Mouse (Mus musculus): Measurements from ENCODE around the gene Hspbap1. TPM values are rescaled to one million over a fixed set of nuclear protein-coding genes. Genes with fewer than 3 reads are reported as not detected.

Hspbap1 gene
- total RNA-seq, 1 experiment from 2014 or later, result 17.3 TPM

DNA sequence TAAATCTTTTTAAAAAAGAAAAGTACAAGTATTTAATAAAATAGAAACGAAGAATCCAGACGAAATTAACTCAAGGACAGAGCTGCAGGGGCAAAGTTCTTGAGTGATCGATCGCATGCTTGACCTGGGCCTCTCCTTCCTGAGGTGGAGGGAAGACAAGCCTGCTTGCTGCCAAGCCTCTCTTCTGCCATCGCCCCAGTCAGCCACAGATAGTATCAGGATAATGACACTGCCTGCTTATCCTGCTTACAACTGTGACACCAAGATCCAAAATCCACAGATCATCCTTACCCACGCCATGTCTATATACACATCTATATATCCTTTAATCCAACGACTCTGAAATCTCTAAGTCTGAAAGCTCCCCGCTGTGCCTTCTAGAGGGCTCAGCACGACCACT is 13.5 kb upstream of the Hspbap1 start:
- no peak for ATAC-seq (ENCODE audit: extremely low read depth, insufficient number of reproducible peaks, low FRiP score, poor library complexity, severe bottlenecking)

DNA sequence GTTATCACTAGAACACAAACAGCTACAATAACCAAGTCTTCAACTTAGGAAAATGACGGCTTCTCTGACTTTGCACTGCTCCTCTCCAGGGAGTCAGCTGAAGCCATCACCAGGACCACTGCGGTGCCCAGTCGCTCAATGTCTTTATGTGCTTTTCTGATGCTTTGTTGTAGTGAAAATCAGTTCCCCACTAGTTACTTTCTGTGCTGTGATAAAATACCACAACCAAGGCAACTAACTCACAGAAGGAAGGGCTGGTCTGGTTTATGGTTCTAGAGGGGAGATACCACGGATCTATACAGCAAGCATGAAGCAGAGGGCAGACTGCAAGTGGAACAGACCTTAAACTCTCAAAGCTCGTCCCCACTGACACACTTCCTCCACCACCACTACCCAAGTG is 10.8 kb upstream of the Hspbap1 start:
- no peak for ATAC-seq (ENCODE audit: extremely low read depth, insufficient number of reproducible peaks, low FRiP score, poor library complexity, severe bottlenecking)

DNA sequence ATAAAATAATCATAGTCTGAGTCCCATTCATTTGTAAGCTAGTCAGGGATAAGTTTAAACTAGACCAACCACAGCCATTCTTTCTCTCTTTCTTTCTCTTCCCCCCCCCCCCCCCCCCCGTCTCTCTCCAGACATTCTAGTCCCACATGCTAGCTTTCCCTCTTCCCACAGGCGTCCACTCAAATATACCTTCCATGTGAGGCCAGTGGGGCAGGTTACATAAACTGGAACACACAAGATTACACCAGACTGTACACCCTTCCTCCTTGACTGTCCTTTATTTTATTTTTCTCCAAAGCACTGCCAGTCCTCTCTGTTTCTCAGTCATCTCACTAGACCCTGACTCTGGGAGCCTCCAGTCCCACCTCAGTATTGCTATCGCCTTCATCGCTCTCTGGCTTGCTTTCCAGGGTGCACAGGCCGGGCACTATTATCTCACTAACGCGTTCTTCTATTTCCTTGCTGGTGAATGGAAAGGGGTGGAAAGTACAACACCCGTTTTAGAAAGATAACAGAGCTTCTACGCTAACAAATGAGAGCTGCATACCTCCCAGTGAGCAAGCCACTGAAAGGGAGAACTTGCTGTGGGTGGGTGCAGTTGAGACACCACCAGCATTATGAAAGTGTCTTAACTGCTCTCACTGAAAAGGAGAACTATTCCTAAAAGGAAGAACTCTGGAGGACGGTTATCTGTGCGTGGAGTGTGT is 6.4 kb upstream of the Hspbap1 start:
- peak; percentile 44 for ATAC-seq (ENCODE audit: extremely low read depth, insufficient number of reproducible peaks, low FRiP score, poor library complexity, severe bottlenecking)

DNA sequence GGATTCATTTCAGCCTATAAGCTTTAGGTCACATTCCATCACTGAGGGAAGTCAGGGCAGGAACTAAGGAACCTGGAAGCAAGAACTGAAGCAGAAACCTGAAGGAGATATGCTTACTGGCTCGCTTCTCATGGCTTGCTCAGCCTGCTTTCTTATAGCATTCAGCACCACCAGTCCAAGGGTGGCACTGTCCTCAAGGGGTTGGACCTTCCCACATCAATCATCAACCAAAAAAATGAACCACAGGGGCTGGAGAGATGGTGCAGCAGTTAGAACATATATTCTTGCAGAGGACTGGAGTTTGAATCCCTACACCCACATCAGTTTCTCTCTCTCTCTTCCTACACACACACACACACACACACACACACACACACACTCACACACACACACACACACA is 5.2 kb upstream of the Hspbap1 start:
- ATAC-seq (ENCODE audit: extremely low read depth, insufficient number of reproducible peaks, low FRiP score, poor library complexity, severe bottlenecking), result no peak

DNA sequence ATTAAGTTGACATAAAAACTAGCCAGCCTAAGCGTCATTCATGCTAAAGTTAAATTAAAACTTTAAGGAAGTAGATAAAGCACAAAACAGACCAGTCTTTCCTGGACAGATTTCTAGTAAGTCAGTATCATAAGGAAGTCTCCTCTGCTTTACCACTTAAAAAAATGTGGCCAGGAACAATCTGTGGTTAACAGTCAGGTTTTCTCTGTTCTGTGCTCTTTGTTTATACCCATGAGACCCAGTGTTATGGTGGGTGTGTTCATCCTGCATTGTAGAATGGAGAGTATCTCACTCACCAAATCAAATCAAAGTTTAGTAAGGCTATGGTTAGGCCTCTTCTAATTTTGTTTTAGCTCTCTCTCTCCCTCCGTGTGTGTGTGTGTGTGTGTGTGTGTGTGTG is 4.7 kb upstream of the Hspbap1 start:
- ATAC-seq (ENCODE audit: extremely low read depth, insufficient number of reproducible peaks, low FRiP score, poor library complexity, severe bottlenecking), result peak; percentile 15; the same call in 1 of the 2 replicates

DNA sequence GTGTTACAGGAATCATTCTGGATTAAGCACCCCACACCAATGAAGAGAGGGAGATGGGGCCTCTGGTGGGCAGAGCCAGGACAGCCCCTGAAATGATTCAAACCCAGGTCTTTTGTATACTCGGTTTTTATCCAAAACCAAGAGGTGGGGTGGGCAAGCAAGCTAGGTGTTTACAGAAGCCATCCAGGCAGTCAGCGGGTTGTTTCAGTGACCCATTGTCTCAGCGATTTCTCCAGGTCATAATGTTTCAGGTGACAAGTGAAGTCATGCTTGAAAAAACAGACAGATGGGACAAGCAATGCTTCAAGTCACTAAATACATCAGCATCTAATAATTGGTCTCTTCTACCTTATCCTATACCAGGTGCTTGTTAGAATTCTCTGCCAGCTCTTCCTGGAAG is 3.8 kb upstream of the Hspbap1 start:
- no peak for ATAC-seq (ENCODE audit: extremely low read depth, insufficient number of reproducible peaks, low FRiP score, poor library complexity, severe bottlenecking)

DNA sequence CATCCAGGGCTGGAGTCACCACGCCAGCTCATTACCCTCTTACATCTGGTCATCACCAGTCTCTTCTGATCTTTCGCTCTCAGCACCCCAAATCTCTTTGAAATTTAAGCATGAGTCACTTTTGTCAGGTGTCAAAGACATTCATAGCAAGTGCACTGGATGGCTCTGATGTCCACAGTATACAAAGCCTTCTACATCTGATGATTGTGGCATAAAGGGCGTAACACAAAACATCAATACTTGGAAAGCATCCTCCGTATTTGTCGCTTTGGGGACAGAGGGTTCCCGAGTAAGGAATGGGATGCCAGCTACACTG is 1.7 kb upstream of the Hspbap1 start:
- no peak for ATAC-seq (ENCODE audit: extremely low read depth, insufficient number of reproducible peaks, low FRiP score, poor library complexity, severe bottlenecking)

DNA sequence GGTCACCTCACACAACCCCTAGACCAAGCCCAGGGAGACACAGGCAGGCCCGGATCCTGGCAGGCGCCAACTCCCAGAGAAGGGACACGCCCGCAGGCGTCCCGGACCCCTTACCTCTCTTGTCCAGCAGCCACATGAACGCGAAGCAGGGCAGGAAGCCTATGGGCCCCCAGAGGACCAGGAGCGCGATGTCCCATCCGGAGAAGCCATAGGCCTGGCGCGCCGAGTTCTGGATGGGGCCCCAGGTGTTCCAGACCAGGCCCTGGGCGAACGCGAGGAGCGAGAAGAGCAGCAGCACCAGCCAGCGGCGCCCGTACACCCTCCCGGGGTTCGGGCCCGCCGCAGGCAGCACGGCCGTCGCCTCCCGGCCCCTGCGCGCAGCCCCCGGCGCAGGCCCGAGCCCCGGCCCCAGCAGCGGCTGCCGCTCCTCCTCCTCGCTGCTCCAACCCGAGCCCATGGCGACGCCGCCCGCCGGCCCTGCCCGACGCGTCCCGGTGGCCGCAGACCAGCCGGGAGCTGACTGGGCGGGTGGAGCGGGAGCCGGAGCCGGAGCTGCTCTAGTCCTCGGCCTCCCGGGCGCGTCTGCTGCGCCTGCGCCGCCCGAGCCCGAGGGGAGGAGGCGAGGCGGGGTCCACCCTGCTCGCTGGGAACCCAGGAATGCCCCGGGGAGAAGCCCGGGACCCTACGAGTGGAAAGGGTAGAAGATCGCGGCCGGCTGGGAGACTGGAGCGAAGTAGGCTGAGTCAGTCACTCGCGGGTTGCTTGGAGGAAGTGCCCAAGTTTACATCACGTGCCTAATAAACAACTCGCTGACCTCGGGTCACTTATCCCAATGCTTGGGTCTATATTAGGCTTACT is 1.2 kb upstream of the Hspbap1 start, which contains the start of gene Dirc2:
Dirc2 (minus strand) TSS at position 572 of the 858 bp plus-strand sequence.
- ATAC-seq (ENCODE audit: extremely low read depth, insufficient number of reproducible peaks, low FRiP score, poor library complexity, severe bottlenecking), result peak; percentile 55

DNA sequence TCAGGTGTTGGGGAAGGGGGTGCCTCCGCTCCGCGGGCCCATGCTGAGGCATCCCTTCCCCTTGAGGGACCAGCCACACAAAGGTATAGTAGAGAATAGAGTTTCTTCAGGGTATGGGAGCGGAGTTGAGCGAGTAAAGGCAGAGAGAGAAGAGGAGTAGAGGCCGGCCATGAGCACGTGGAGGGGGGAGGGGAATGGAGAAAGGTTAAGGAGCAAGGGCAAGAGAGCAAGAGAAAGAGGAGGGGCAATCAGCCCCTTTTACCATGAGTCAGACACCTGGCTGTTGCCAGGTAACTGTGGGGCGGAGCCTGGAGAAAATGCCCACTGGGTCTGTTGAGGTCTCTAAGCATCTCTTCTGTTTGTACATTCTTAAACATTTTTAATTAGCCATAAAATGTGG is 966 bp downstream of the Hspbap1 start:
- no peak for ATAC-seq (ENCODE audit: extremely low read depth, insufficient number of reproducible peaks, low FRiP score, poor library complexity, severe bottlenecking)

DNA sequence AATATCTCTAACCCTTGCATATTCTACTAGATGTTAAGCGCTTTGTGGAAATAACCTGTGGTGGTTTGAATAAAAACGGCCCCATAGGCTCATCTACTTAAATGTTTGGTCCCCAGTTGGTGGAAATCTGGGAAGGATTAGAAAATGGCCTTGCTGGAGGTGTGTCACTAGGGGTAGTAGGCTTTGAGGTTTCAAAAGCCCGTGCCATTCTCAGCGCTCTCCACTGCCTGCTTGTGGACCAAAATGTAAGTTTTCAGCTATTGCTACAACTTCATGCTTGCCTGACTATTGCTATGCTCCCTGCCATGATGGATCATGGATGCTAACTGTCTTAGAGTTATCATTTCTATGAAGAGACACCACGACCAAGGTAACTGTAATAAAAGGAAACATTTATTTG is 1.4 kb downstream of the Hspbap1 start:
- no peak for ATAC-seq (ENCODE audit: extremely low read depth, insufficient number of reproducible peaks, low FRiP score, poor library complexity, severe bottlenecking)

DNA sequence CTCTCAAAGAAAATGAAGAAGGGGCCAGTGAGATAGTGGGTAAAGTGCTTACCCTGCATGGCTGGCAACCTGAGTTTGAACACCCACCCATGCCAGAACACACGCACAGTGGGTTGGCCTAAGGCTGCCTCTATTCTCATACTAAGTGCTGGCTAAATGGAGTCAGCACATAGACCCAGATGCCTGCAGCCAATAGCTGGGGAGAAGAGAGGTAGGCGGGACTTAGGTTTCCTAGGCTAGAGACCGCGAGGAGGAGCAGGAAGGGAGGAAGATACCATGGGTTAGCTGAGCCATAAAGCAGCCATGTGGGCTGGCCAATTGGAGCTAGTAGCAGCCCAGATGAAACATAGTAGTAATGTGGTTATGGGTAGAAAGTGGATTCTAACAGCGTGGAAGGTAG is 2.4 kb downstream of the Hspbap1 start:
- no peak for ATAC-seq (ENCODE audit: extremely low read depth, insufficient number of reproducible peaks, low FRiP score, poor library complexity, severe bottlenecking)

DNA sequence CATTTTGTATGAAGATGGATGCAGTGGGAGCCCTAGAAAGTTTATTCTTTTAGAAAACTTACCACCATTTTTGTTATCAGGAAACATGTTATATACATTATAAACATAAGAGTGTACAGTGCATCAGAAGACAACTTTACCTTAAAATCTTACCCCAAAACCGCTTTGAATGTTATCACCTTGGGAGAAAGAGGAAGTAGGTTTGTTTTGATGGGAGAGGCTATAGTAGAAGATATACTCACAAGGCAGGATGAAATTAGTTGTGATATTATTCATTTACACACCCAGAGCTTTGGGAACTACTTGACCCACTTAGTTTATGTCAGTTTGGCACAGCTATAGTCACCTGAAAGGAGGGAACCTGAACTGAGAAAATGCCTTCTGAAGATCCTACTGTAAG is 5.7 kb downstream of the Hspbap1 start:
- ATAC-seq (ENCODE audit: extremely low read depth, insufficient number of reproducible peaks, low FRiP score, poor library complexity, severe bottlenecking), result no peak

DNA sequence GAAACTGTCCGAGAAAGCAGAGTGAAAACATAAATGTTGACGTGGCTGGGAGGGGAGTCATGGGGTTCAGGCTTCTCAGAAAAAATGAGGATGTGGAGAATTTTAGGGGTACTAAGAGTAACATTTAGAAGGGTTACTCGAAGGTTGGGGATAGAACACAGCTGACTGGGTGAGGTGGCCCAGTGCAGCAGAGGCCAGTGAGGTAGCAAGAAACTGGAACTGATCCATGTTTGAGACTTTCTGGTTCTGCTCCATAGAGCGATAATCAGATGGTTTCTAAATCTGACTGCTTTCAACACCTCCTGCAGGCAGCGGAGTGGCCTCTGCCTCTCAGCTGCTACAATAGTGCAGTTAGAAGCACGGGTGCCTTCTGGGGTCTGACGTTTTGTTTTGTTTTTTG is 6.6 kb downstream of the Hspbap1 start:
- no peak for ATAC-seq (ENCODE audit: extremely low read depth, insufficient number of reproducible peaks, low FRiP score, poor library complexity, severe bottlenecking)

DNA sequence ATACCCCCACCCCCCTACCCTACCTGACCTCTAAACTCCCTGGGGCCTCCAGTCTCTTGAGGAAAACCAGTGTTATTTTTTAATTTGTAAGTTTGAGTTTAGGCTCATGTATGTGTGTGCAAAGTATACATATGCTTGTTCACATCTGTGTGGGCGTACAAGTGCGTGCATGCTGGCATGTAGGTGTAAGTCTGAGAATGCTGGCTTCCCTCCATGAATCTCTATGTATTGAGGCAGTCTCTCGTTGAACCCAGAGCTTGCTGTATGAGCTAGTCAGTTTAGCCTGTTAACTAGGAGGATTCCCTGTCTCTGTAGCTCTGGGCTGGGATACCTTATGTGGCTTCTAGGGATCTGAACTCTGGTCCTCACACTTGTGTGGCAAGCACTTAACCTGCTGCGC is 7.6 kb downstream of the Hspbap1 start:
- ATAC-seq (ENCODE audit: extremely low read depth, insufficient number of reproducible peaks, low FRiP score, poor library complexity, severe bottlenecking), result no peak

DNA sequence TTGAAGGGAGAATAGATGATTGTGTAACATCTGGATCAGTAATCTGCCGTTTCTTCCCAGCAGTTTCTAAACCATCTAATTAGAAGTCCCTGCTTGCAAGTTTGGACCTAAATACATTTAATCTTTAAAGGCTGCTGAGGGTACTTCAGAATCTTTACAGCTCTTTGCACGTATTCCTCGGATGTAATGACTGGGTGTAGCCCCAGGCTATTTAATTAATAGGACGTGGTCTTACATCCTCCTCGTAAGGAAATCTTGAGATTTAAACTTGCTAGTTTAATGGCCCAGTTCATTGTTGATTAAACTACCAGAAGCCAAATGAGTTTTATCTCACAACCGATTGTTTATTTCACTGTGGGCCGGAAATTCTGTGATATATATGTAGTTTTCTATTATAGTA is 9.5 kb downstream of the Hspbap1 start:
- no peak for ATAC-seq (ENCODE audit: extremely low read depth, insufficient number of reproducible peaks, low FRiP score, poor library complexity, severe bottlenecking)

DNA sequence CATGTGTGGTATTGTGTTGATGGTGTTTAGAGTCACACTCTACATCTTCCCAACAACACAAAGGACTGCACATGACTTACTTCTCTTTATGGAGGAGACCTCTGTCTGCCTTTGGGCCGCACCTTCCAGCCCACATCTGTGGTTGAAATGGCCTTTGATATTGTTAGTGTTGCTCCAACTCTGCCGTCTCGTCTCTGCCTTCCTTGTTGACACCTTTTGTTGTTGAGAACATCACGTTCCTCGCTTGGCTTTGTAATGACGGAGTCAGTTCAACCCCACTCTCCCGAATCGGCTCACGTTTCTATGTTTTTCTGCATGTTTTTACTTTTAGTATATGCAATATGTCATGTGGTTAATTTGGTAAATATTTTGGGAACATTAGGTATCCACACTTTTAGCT is 10.9 kb downstream of the Hspbap1 start:
- ATAC-seq (ENCODE audit: extremely low read depth, insufficient number of reproducible peaks, low FRiP score, poor library complexity, severe bottlenecking), result no peak

DNA sequence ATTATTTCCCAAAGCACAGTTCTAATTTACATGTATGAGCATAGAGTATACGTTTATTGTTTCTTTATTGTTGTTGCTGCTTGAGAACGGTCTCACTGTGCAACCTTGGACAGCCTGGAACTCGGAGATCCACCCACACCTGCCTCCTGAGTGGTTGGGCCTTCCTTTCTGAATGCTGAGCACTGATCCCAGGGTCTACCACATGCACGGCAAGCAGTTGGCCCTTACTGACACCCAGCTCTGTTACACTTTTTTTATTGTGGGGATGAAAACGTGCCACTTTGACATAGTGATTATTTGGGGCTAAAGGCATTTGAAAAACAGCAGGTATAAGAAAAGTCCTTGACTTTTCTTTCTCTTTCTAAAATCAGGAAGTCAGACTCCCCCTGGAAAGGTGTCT is 11.5 kb downstream of the Hspbap1 start:
- no peak for ATAC-seq (ENCODE audit: extremely low read depth, insufficient number of reproducible peaks, low FRiP score, poor library complexity, severe bottlenecking)

DNA sequence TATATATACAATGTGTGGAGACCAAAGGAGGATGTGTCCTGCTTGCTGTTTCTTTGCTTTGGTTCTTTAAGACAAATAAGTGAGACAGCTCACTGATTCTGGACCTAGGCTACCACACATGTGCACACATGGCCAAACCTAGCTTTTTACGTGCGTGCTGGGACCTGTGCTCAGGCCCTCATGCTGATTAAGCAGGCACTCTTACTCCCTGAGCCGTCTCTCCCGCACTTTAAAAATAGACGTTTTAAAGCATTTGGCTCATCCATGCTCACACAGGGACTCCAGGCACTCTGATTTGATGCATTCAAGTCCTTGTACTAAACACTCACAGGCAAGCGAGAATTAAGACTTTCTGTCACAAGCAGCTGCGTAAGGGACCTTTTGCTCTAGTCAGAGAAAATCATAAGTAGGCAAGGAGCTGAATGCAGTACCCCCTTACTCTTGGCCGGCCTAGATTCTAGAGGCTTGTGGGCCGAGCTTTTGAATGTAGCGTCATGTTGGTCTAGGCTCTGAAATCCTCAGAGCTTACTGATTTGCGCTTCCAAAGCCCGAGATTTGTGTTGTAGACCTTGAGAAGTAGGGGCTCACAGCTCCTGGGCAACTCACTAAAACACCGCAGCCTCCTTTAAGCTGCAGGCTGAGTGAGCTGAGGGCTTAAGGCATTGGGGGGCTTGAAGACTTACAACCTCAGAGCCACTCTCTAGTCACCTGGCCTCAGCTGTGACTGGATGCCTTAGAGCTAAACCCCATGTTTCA is 12.5 kb downstream of the Hspbap1 start:
- ATAC-seq (ENCODE audit: extremely low read depth, insufficient number of reproducible peaks, low FRiP score, poor library complexity, severe bottlenecking), result no peak

DNA sequence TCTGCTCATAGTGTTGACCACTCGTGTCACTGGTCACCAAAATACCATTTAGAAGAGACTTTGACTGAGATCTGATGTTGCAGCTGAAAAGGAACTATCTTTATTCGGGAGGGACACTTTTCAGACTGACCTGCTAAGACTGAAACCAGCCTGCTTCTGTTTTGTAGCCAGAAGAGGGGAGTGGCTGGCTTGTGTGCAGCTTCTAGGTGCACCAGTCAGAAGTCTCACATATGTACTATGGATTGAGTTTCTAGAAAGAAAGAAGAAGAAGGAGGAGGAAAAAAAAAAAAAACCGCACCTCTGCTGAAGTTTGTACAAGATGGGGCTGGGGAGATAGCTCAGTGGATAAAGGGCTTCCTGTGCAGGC is 13.0 kb downstream of the Hspbap1 start:
- no peak for ATAC-seq (ENCODE audit: extremely low read depth, insufficient number of reproducible peaks, low FRiP score, poor library complexity, severe bottlenecking)
